Mouse (Mus musculus) cerebellum, adult 2 months (tissue): ENCODE results near the gene Ubqln4. TPM values are rescaled to one million over a fixed set of nuclear protein-coding genes. Genes with fewer than 3 reads are reported as not detected.

Experiments
- DNase-seq, 2 experiments: peaks; one replicate each; pipeline ENCODE4 v3.0.0; 2021
- H3K27ac ChIP-seq: fragments of 200-500 bp; 2 replicates; pipeline ENCODE4 v1.5.1; 2012; ENCODE audit warnings: low read length, control low read depth, inconsistent platforms; ENCODE audit not compliant: insufficient read depth
- H3K27me3 ChIP-seq: fragments of 200-500 bp; 2 replicates; pipeline ENCODE4 v1.6.1; 2012; ENCODE audit warnings: inconsistent platforms, mild to moderate bottlenecking, low read length, moderate library complexity; ENCODE audit not compliant: control insufficient read depth, insufficient read depth
- H3K4me1 ChIP-seq: fragments of 200-500 bp; 2 replicates; pipeline ENCODE4 v1.6.1; 2011; ENCODE audit warnings: low read length; ENCODE audit not compliant: control insufficient read depth, insufficient read depth
- H3K4me3 ChIP-seq: fragments of 200-500 bp; replicated peaks from 2 replicates; pipeline ENCODE3; 2011; ENCODE audit warnings: mild to moderate bottlenecking, low read depth, low read length, control low read depth; ENCODE audit not compliant: insufficient read depth
- CTCF ChIP-seq: fragments of 200-500 bp; IDR thresholded peaks from 2 replicates; pipeline ENCODE4 v1.5.1; 2011; ENCODE audit warnings: low read depth, mild to moderate bottlenecking, control low read depth, low read length, moderate library complexity, borderline replicate concordance; ENCODE audit not compliant: insufficient read depth
- POLR2A ChIP-seq: fragments of 200-500 bp; IDR thresholded peaks from 2 replicates; pipeline ENCODE4 v1.6.1; 2011; ENCODE audit warnings: low read length, control low read depth, borderline replicate concordance; ENCODE audit not compliant: insufficient read depth
- WGBS: fragments of 180-500 bp; shearing (Covaris S2); methylation state at CpG from one replicate; pipeline ENCODE4 v1.1.7; 2018; 5-methylcytosine and 5-hydroxymethylcytosine counted together
- polyA plus RNA-seq: library from polyadenylated mRNA; depleted of rRNA; stranded (reverse); fragments of >200 nt; gene quantifications from 2 replicates; pipeline ENCODE4 v1.2.3, GENCODE M21; 2012

Gene Ubqln4
- polyA plus RNA-seq, 1 experiment: 86.4 TPM

- TF ChIP-seq CTCF (no peak), POLR2A (no peak)
- Histone ChIP-seq H3K27me3 (no peaks in the 10 kb centered on the region), H3K27ac (no peak overlapping the region), H3K4me3 (peak overlapping the region; percentile 58), H3K4me1 (peaks cover 16% of the 10 kb centered on the region)
- WGBS: 6% methylated on average over 40 of the region's 40 CpGs
- peak; percentile 30 to 32 for DNase-seq
These were observed 20.7 kb upstream of the Ubqln4 start for GRCm38 (mm10) chr3:88532689-88533511.

DNA sequence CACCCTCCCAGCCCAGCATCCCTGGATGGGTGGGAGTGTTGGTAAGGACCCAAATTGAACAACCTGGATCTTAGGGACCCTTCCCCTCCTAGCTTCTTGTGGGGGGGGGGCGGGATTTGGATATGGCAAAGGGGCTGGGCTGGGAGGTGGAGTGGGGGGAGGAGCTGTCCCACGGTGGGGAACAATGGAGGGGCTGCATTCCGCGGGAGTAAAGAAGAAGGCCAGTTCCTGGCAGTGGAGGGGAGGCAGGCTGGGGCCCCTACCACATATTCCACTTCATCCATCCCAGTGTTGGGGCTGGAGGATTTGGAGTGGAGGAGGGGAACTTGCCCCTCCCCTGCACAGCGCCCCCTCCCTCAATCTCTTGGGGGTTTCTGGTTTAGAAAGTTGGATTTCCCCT lies 19.9 kb upstream of the Ubqln4 start:
- Histone ChIP-seq H3K27ac (no peak overlapping the region), H3K27me3 (no peaks in the 10 kb centered on the region), H3K4me3 (no peak overlapping the region), H3K4me1 (peaks cover 16% of the 10 kb centered on the region)
- TF ChIP-seq CTCF (no peak), POLR2A (no peak)
- no peak for DNase-seq
- 25% methylated on average over 5 of the region's 5 CpGs for WGBS

DNA sequence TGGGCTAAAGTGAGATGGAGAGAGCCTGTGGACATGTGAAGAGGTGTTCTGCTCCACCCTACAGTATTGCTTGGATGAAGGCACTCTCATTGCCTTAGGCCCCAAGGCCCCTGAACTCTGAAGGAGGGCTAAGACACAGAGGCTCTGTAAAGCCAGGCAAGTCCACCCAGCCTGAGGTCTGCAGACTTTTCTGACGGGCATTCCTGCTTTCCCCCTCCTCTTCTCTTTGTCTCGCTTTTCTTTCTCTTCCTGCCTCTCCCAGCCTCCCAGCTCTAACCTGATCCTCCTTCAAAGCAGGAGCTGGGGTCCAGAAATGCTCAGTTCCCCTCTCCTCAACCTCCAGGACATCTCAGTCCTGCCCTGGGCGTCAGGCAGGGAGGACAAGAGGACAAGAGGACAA lies 18.6 kb upstream of the Ubqln4 start:
- Histone ChIP-seq H3K4me3 (no peak overlapping the region), H3K27me3 (no peaks in the 10 kb centered on the region), H3K27ac (no peak overlapping the region), H3K4me1 (peaks cover 10% of the 10 kb centered on the region; the same call in 1 of the 2 replicates)
- no peak for DNase-seq
- 61% methylated on average over 3 of the region's 3 CpGs for WGBS
- no peak for TF ChIP-seq POLR2A
- no peak for TF ChIP-seq CTCF

DNA sequence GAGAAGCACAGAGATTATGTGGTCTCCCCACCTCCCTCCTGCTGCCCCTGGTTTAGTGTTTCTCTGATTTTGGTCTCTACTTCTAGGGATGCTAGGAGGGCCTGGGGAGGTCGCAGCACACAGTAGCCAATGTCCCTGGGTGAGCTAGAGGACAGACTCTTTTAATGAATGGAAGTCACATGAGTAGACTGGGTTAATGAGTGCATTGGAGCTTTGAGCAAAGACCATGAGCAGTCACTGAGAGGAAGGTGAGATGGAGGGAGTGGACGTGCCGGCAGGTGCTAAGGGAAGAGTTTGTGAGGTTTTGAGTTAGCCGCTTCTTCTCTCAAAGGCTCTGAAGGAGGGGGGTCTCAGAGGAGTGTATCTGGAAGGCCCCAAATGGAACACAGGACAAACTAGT lies 18.0 kb upstream of the Ubqln4 start:
- Histone ChIP-seq H3K4me1 (peaks cover 6% of the 10 kb centered on the region), H3K4me3 (no peak overlapping the region), H3K27ac (no peak overlapping the region), H3K27me3 (no peaks in the 10 kb centered on the region)
- no peak for DNase-seq
- TF ChIP-seq CTCF (no peak), POLR2A (no peak)
- 82% methylated on average over 4 of the region's 4 CpGs for whole genome bisulfite sequencing

- DNase-seq: peak; percentile 80 to 81
- no peak for TF ChIP-seq CTCF
- peak; percentile 54; the same call in 1 of the 2 replicates for TF ChIP-seq POLR2A
- H3K27ac ChIP-seq: peak overlapping the region; percentile 37
- H3K4me3 ChIP-seq: peak overlapping the region; percentile 63
- WGBS: 4% methylated on average over 64 of the region's 64 CpGs
- peaks cover 5% of the 10 kb centered on the region for H3K4me1 ChIP-seq
- no peaks in the 10 kb centered on the region for H3K27me3 ChIP-seq
These were observed 17.2 kb upstream of the Ubqln4 start for GRCm38 (mm10) chr3:88536103-88536930.

GRCm38 (mm10) chr3:88537146-88537545 lies 16.4 kb upstream of the Ubqln4 start:
- Histone ChIP-seq H3K27ac (no peak overlapping the region; the same call in 1 of the 2 replicates), H3K4me1 (peaks cover 14% of the 10 kb centered on the region), H3K27me3 (no peaks in the 10 kb centered on the region), H3K4me3 (peak overlapping the region; percentile 63)
- TF ChIP-seq POLR2A (no peak), CTCF (no peak)
- no peak for DNase-seq
- WGBS: 42% methylated on average over 6 of the region's 6 CpGs

- WGBS: 52% methylated on average over 9 of the region's 9 CpGs
- H3K27ac ChIP-seq: no peak overlapping the region
- H3K27me3 ChIP-seq: no peaks in the 10 kb centered on the region
- peaks cover 23% of the 10 kb centered on the region for H3K4me1 ChIP-seq
- H3K4me3 ChIP-seq: no peak overlapping the region
- DNase-seq: no peak
- no peak for TF ChIP-seq CTCF
- TF ChIP-seq POLR2A: no peak
These were observed 15.1 kb upstream of the Ubqln4 start for GRCm38 (mm10) chr3:88538271-88539145.
